Mouse (Mus musculus) lung, postnatal 36 days (tissue): Measurements from ENCODE around the gene Itgb1bp1.
A peak's percentile ranks its signal among the peaks of the same experiment; 100 is the strongest.

Experiments used
- DNase-seq: peaks from one replicate; pipeline ENCODE4 v3.0.0; 2022; ENCODE audit warnings: mixed read lengths

Itgb1bp1 gene

DNA sequence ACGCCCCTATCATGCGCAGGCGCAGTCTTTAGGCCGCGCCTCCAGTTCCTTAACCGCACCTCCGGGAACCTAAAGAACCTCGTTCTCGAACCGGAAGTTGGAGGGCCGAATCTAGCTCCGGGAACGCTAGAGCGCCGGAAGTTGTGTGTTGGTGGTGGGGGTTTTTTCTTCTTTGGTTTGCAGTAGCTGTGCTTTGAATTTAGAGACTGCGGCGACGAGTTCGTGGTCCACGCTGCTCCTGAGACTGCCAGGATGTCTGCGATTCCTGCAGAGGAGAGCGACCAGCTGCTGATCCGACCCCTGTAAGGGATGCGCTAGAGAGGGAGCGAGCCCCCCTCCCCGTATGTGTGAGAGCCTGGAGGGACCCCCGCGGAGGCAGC is at the start of gene Itgb1bp1:
Itgb1bp1 (minus strand) TSS at position 42 of the 380 bp plus-strand sequence.
- peak; percentile 99 for DNase-seq

DNA sequence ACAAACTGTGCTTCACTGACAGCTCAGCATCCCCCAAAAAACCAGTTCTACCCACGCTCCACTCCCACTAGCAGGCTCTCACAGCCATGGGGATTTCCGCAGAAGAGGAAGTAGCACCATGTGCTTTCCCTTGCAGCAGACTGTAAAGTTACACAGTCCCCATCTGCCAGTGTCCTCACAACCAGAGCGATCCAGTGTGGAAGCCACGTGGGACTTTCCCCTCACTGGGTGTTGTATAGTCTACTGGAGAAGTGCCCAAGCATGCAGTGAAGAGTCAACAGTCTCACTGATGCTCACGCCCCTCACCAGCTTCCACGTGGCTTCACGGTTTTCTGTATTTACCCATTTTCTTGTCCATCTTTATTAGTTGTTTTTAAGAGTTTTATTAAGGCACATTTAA is 49.8 kb upstream of the Itgb1bp1 start:
- DNase-seq, result peak; percentile 62

DNA sequence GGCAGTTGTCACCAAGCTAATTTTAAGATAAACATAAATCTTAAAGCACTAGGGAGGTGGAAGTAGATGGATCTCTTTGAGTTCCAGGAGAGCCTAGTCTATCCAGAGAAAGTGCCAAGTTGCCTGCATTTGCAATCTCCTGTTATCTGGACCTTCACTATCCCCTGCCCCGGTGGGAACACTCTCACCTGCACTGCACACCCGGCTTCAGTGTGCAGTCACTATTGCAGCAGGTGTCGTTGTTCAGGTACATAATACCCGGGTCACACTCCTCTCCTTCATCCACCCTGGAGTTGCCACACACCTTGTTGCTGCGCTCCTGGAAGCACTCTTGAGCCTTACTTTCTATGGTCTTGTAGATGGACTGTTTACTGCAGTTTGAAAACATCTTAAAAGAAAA is 47.7 kb upstream of the Itgb1bp1 start:
- no peak for DNase-seq

DNA sequence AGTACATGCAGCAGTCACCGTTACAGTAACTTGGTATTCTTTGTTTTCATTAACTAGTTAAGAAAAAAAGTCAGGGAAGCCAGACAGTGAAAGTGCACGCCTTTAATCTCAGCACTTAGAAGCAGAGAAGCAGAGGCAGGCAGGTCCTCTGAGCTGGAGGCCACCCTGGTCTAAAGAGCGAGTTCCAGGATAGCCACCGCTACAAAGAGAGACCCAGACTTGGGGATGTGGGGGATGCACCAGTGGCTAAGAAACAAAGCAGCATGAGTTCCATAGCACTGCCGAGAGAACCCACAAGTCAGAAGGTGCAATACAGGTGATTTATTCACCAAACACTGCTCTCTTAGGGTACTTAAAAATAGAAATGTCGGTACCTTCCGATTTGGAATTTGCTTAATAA is 46.9 kb upstream of the Itgb1bp1 start:
- no peak for DNase-seq

DNA sequence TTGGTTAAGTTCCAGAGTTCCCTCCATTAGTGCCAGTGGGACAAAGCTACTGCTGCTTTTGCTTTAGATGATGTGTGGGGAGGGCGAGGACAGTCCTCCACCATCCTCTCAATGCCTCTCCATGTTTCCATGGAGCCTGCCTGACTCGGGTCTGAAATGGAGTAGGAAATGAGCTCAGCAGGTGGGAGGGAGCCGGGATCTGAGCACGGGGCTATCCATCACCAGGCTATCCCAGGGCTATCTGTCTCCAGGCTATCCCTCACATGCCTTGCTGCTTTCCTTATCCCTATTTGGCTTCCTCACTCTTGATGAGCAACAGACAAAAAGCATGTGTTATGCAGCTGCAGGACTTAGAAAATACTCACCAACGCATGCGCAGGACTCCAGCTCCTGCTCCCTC is 45.6 kb upstream of the Itgb1bp1 start:
- DNase-seq, result no peak

DNA sequence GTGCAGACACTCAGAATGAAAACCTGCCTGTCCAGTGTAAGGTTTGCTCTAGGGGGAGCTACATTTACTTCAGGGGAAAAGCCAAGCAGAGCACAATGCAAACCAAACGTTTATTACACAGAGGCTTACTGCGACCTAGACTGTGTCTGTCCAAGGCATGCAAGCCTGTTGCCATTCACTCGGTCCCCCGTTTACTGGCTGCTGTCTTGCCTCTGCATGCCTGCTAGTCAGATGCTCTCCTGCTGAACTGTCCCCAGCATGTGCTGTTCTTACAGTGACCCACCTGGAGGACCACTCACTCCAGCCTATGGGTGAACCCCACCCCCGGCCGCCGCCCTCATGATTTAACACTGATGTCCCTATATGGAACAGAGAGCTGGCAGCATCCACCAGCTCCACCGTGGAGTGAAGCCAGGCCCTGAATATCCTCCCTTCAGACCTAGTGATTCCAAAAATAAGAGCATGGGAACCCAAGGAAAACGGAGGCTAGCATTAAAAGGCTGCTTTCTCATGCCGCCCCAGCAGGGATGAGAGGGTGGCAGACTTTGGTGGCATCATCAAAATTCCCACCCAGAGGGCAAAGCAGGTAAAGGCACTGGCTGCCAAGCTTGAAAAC is 45.0 kb upstream of the Itgb1bp1 start:
- no peak for DNase-seq

DNA sequence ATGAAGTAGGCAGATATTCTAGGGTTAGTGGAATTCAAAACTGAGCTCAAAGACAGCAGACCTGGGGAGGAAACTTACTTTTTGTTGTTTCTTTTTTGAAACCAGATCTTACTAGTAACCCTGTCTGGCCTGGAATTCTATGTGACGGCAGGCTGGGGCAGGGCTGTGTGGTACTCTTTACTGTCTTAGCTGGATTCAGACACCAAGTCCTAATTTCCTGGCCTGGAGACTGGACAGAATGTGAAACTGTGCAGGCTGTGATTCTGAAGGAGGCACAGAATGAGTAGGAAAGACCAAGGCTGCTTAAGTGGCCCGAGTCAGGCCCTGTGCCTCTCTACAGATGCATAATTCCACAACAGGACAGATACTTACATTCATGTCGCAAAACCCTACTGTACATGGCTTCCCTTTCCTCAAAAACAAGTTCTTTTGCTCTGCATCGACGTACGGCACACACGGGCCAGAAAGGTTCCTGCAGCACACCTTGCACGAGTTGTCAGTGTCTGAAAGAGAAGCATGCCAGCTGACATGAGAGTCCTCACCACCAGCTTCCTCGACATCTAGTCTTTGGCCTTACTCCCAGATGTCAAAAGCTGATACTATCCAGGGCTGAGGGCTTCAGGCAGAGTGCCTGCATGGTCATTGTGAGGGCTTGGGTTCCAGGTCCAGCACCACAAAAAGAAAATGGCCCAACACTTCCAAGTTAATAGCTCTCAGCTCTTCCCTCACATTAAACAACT is 43.7 kb upstream of the Itgb1bp1 start:
- no peak for DNase-seq

DNA sequence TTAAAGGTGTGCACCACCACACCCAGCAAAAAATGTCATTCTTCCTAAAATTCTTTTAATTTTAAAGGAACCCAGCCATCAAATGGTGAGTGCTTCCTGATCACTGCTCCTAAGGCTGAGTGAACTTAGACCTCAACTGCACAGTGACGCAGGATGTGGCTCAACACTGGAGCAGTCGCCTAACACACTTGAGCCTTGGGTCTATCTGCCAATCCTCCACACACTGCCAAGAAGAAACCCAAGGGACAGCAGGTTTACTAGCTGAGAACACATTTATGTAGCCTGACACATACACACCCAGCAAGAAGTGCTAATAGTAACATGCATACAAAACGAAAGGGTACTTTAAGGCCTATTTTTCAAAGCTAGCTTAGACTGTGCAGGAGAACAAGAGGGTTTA is 40.2 kb upstream of the Itgb1bp1 start:
- DNase-seq, result no peak

DNA sequence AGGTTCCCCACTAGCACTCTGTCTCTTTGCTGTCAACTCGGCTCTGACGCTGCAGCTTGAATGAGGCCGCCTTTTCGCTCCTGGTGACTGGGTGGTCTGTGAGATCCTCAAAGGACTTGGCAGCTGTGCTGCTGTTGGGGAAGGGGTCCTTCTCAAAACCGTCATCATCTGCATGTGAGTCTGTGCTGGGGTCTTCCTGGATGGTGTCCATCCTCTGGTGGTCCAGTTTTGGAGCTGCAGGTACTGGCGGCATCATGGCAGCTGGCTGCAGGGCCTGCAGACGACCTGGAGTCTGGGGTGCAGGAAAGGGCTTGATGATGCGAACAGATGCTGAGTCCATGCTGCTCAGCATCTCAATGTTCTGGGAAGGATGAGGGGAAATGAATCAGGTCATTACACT is 39.2 kb upstream of the Itgb1bp1 start:
- no peak for DNase-seq

DNA sequence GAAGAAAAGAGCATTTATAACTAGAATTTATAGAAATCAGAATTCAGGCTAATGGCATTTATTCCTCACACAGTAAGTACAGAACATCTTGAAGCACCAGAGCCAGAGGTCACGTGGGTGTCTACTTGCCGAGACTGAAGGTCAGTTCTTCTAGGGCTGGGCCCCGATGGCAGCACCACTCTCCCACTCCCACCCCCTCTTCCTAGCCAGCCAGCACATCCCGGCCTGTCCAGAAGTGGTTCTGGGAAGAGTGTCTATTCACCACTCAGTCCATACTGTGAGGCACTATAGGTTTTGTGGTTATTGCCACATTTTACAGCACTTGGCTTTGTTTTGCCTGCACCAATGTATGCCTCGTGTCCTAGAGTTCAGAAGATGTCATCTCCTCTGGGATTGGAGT is 38.0 kb upstream of the Itgb1bp1 start:
- no peak for DNase-seq

DNA sequence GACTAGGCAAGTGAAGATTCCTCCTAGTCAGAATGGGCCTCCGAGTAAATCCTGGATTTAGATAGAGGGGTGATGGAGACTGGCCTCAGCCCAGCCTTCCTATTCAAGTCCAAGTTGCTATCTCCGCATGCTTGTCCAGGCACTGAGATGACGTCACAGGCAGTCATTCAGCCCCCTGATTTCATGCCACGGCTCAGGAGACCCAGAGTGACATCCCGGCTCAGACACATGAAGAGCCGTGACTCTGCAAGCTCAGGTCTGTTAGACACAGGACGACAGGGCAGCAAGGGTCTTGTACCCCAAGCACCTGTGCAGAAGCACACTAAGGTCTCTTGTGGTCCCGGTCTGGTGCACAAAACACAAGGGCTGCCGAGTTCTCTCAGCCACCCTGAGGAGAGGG is 36.8 kb upstream of the Itgb1bp1 start:
- no peak for DNase-seq

DNA sequence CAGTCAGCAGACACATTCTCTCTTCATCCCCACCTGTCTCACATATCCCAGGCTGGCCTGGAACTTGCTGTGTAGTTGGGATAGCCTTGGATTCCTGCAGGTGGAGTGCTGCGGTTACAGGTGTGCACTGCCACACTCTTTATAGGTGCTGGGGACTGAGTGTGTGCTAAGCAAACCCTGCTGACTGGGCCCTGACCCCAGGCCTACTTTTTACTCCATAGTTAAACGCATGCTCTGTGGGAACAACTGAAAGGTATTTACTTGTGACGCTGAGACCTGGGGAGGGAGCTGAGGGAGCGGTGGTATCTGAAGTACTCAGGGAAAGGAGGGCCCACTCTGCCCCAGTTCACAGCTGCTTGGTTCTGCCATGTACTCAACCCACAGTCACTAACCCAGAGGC is 36.2 kb upstream of the Itgb1bp1 start:
- no peak for DNase-seq

DNA sequence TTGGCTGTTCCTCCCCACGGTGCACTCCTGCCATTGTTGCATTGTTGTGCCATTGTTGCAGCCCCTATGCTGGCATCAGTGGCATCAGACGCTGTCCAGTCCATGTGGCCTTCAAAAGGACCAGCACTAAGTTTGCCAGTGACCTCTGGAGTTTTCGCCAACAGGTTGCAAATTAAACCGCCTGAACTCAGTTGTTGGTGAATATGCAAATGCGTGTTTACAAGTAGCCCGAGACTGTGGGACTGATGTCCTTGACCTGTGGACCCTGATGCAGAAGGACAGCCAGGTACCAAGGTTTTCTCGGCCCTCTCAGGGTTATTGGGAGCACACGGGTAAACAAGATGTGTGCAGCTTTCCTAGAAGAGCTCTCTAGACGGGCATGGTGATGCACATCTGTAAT is 35.1 kb upstream of the Itgb1bp1 start:
- no peak for DNase-seq

DNA sequence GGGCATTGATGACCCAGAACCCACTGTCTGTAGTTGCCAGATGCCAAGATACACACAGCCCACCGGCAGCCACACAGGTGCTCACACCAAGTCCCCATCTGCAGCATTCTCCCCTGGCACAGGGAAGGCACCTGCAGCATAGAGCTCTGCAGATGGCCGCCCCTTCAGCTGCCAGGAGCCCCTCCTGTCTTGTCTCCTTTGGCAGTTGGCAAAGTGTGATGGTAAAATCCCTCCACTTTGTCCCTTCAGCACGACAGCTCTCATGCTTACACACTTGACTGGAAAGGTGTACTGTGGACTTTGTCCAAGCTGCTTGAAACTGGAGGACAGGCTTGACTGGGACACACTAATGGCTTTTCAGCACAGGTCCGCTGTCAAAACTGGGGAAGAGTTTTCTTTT is 34.2 kb upstream of the Itgb1bp1 start:
- peak; percentile 75 for DNase-seq

DNA sequence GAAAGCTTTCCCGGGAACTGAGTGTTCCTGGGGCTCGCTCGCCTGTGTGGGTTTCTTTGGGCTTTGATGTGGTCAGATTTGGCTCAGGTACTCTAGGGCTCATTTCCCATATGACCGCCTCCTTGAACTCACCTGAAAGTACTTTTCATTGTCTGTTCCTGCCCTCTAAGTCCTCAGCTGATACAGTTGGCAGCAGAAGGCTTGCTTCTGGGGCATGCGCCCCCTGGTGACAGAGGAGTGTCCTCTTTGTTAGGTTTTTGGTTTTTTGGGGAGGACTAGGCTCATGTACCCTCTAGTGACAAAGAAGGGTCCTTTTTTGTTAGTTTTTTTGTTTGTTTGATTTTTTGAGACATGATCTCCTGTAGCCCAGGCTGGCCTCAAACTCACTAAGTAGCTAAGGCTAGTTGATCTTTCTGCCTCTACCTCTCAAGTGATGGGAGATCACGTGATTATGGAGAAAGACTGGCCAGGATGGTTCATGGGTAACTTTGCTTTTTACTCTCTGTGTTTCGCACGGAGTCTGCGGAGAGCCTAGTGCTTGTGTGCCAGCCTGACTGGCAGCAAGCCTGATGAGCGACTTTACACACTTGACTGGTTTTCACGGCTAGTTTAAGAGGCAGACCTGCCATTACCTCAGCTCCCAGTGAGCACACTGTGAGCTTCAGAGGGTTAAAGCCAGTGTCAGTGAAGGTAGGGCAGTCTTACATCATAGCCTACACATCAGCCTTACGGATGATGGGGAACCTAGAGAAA is 32.2 kb upstream of the Itgb1bp1 start:
- peak; percentile 84 for DNase-seq

DNA sequence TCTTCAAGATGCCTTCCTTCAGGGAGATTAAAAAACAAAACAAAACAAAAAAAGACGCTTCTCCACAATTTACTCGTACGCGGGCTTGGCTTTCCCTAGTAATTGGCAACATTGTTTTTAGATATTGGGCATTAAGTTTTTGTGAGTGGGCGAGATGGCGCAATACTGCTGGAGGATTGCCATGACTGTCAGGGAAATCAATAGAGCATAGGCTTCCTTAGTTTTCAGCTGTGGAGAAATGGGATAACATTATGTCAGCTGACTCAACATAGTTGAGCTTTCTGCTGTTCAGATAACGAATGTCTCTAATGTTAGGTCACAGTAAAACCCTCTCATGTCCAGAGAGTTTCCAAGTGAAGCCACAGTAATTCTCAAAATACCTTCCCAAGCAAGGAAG is 30.8 kb upstream of the Itgb1bp1 start:
- DNase-seq, result peak; percentile 76

DNA sequence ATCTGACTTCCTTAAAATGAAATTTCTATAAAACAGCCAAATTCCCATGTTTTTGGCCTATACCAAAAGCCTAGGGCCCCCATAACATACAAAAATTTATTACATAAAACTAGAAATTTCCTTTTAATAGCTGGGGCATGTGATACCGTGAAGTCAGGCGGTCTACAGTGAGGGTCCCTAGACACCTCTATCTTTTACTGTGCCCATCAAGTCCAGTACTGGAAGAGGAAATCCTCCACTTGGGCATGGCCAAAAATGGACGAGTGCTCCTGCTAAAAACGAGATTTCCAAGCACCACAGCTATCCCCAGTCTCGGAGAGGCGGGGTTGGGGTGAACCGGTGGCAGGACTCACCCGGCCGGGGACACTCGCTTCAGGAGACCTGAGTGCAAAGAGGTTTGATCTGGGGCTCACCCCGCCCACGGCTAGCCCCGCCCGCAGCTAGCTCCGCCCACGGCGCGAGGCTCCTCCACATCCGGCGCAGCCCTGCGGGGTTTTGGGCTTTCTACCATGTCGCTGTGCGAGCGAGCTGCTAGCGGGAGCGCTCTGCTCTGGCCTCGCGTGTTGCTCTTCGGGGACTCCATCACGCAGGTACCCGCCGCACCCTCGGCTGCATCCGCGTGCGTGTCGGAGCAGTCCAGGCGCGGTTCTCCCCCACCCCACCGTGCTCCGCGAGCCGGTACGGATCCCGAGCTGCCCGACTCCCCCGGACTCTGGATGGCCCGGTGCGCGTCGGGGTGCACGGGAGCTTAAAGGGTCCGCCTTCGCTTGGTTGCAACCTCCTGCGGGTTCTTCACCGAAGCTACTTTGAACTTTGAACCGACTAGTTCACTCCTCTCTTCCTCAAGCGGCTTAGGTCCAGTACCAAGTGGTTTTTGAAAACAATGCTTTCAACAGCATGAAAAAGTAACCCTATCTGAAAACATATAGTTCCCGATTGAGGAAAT is 30.1 kb upstream of the Itgb1bp1 start, which contains the start of gene Iah1:
Iah1 (plus strand) TSS at position 467 of the 946 bp plus-strand sequence.
- peak; percentile 92 for DNase-seq

DNA sequence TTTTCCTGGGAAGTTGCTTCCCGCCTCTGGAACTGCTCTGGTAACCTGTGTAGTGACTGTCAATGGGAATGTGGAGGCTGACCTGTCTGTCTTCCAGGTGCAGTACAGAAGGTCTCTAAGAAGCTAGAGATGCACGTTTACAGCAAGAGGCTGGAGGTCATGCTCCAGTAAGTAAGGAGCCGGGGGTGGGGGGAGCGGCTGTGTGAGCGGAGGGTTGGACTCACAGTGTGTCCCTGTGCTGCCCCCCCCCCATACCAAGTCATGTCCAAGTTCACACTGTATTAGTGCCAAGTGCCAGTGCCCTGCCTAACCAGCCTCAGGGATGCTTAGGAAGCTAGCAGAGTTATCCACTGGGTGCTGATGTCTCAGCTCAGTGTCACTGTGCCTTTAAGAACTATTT is 26.1 kb upstream of the Itgb1bp1 start:
- no peak for DNase-seq

DNA sequence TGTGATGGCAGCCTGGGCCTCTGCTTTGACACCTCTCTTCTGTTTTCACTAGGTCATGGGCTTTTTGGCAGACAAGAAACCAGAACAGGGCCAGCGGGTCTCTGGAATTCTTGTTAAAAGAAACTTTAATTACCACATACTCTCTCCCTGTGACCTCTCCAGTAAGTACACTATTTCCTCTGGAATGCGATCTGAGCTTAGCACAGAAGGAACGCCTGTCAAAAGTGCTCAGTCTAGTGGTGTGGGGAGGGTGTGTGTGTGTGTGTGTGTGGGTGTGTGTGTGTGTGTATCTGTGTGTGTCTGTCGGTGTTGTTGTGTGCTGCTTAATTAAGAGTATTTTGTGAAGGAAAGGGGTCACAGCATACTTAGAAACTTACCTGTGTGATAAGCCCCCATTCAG is 20.6 kb upstream of the Itgb1bp1 start:
- DNase-seq, result no peak

DNA sequence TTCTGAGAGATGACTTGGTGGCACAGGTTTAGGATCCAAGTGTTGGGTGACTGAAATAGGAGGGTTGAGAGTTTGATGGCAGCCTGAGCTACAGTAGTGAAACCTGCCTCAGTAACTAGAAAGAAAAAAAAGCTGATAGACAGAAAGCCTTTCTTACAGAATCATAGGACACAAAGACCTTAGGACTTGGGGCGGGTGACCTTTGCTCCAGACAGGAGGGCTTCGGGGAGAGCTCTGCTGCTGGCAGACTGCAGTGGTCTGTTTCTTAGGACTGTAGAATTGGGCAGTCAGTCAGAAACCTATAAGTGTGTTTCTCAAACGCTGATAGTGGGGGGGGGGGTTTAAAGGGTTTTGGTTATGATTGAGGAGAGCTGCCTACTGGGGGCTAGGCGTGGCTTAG is 19.7 kb upstream of the Itgb1bp1 start:
- no peak for DNase-seq

DNA sequence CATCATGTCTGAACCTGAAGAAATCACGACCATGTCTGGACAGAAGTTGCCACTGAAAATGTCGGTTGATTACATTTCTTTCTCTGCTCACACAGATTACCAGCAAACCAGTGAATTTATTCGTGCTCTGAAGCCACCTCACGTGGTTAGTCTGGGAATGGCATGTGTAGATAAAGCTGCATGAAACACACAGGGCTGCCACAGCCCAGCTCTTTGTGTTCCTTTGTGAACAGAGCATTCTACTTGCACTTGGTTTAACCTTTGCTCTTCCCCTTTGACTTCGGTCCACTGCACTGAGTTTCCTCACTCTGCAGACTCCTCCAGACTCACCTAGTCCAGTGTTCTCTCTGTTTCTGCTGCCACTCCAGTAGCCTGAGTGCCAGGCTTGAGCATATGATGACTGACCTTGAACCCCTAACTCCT is 16.3 kb upstream of the Itgb1bp1 start:
- DNase-seq, result no peak

DNA sequence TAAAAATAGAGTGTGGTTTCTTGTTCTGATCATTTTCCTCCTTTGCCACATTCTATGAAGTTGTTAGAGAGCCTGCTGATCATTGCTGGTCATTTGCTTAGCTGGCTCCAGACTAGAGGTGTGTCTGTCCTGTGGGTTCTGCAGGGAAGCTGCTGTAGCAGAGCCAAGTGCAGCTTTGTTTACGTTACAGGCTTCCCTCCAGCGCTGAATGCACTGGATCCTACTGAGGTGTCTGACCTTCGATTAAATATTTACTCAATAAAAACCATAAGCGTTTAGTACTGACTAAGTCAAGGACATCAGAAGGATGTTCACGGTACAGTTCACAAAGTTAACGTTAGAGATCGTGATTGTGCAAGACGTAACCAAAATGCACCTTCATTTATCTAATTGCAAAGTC is 15.8 kb upstream of the Itgb1bp1 start:
- DNase-seq, result no peak

DNA sequence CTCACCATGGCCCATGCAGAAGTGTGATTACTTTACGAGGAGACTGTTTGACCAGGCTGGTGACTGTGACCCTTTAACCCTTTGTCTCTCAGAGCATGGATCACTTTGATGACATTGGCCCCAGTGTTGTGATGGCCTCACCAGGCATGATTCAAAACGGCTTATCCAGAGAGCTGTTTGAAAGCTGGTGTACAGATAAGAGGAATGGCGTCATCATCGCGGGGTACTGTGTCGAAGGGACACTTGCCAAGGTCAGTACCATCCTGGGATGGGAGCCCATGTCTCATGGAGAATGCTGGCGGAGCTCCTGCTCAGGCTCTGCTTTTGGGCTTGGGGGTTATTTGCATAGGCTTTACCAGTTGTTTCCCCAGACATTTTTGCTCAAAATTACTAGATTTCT is 15.2 kb upstream of the Itgb1bp1 start:
- DNase-seq, result no peak
